Mouse (Mus musculus) limb, embryonic 14.5 days (tissue): ENCODE data around the gene Dennd1b. TPM values are rescaled to one million over a fixed set of nuclear protein-coding genes. Genes with fewer than 3 reads are reported as not detected.

Experiments used
- ATAC-seq: fragments of 200-750 bp; cut with Nextera tagmentation; 2 replicates; pipeline ENCODE4 v1.8.0; 2017; ENCODE audit warnings: low read depth, moderate number of reproducible peaks, moderate TSS enrichment; ENCODE audit not compliant: low FRiP score
- DNase-seq: peaks from one replicate; pipeline ENCODE4 v3.0.0-alpha.2; 2015; ENCODE audit warnings: low spot score
- H3K27ac ChIP-seq: fragments of 300-500 bp; sonication (generic); replicated peaks from 2 replicates; pipeline ENCODE4 v1.5.1; 2014; ENCODE audit warnings: low read depth, mild to moderate bottlenecking, low read length, moderate library complexity, mixed read lengths
- H3K27me3 ChIP-seq: fragments of 300-500 bp; sonication (generic); 2 replicates; pipeline ENCODE4 v1.6.1; 2014; ENCODE audit warnings: low read length, mixed read lengths; ENCODE audit not compliant: control insufficient read depth, insufficient read depth
- H3K36me3 ChIP-seq: fragments of 300-500 bp; sonication (generic); 2 replicates; pipeline ENCODE4 v1.6.1; 2014; ENCODE audit warnings: mild to moderate bottlenecking, low read length, moderate library complexity, mixed read lengths; ENCODE audit not compliant: control insufficient read depth, insufficient read depth
- H3K4me1 ChIP-seq: fragments of 300-500 bp; sonication (generic); 2 replicates; pipeline ENCODE4 v1.6.1; 2014; ENCODE audit warnings: antibody characterized with exemption, low read length, mixed read lengths; ENCODE audit not compliant: control insufficient read depth, insufficient read depth
- H3K4me2 ChIP-seq: fragments of 300-500 bp; sonication (generic); replicated peaks from 2 replicates; pipeline ENCODE4 v1.6.1; 2014; ENCODE audit warnings: low read depth, mild to moderate bottlenecking, low read length, moderate library complexity; ENCODE audit not compliant: severe bottlenecking
- H3K4me3 ChIP-seq: fragments of 300-500 bp; sonication (generic); replicated peaks from 2 replicates; pipeline ENCODE4 v1.5.1; 2014; ENCODE audit warnings: low read length
- H3K9ac ChIP-seq: fragments of 300-500 bp; sonication (generic); 2 replicates; pipeline ENCODE4 v1.6.1; 2014; ENCODE audit warnings: mild to moderate bottlenecking, low read depth, low read length, moderate library complexity; ENCODE audit not compliant: severe bottlenecking
- H3K9me3 ChIP-seq: fragments of 300-500 bp; sonication (generic); 2 replicates; pipeline ENCODE4 v1.6.1; 2016; ENCODE audit warnings: low read length; ENCODE audit not compliant: control insufficient read depth
- POLR2A ChIP-seq: fragments of 200-500 bp; IDR thresholded peaks from 2 replicates; pipeline ENCODE4 v1.8.0; 2012; ENCODE audit warnings: inconsistent platforms, mild to moderate bottlenecking, moderate library complexity, borderline replicate concordance; ENCODE audit not compliant: insufficient read depth, insufficient read length; ENCODE audit errors: extremely low read depth
- WGBS: fragments of 180-500 bp; shearing (Covaris S2); extraction: QIAGEN DNeasy Blood & Tissue Kit; methylation state at CpG from one replicate; pipeline ENCODE4 v1.1.7; 2014; 5-methylcytosine and 5-hydroxymethylcytosine counted together
- polyA plus RNA-seq, 2 experiments: library from polyadenylated mRNA; depleted of rRNA in 1 of 2; stranded (reverse) in 1 of 2; unstranded in 1 of 2; fragments of >200 nt; fragmentation: Nextera tagmentation in 1 of 2; extraction: Ambion mirVana in 1 of 2; gene quantifications; 2 replicates each; pipeline versions ENCODE4 v1.2.1 to v1.2.3; 2012 to 2014

The Dennd1b gene
- polyA plus RNA-seq, 2 experiments = 3.0 to 7.2 TPM

- Histone ChIP-seq H3K4me2 (no peak overlapping the region), H3K4me3 (no peak overlapping the region), H3K9ac (no peak overlapping the region), H3K27ac (no peak overlapping the region), H3K9me3 (no peaks in the 10 kb centered on the region), H3K27me3 (no peaks in the 10 kb centered on the region), H3K36me3 (no peaks in the 10 kb centered on the region), H3K4me1 (no peaks in the 10 kb centered on the region)
- ATAC-seq = no peak
- WGBS = 81% methylated on average over 6 of the region's 6 CpGs
- no peak for DNase-seq
- TF ChIP-seq POLR2A = no peak
These were observed 25.4 kb upstream of the Dennd1b start for GRCm38 (mm10) chr1:138937686-138938370.

DNA sequence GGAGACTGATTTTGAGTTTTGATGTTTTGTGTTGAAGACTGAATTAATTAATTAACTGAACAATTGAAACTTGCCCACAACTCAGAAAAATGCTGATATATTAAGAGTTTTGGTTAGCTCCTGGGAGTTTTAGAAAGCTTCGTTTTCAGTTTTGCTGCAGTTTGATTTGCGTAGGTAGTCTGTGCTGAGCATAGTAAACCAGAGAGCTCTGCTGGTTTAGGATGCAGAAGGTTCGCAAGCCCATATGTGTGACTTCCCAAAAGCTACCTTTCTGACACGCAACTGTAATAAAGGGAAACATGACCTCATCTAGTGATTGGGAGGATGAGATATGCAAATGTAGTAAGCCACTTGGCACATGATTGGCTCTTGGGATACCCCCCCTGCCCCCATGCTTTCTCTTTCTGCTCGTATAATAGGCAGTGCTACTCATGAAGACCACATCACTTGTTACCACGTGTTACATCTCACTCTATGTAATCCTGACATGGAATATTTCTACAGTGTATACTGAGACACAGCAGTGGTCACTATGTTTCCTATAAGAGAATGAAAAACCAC is 23.6 kb upstream of the Dennd1b start:
- Histone ChIP-seq H3K4me3 (no peak overlapping the region), H3K9me3 (no peaks in the 10 kb centered on the region), H3K4me2 (no peak overlapping the region), H3K4me1 (no peaks in the 10 kb centered on the region), H3K27me3 (no peaks in the 10 kb centered on the region), H3K9ac (no peak overlapping the region), H3K27ac (no peak overlapping the region), H3K36me3 (no peaks in the 10 kb centered on the region)
- 57% methylated on average over 6 of the region's 6 CpGs for WGBS
- TF ChIP-seq POLR2A = no peak
- DNase-seq (no peak), ATAC-seq (no peak)

- no peak for TF ChIP-seq POLR2A
- DNase-seq (no peak), ATAC-seq (no peak)
- H3K9ac ChIP-seq = no peak overlapping the region
- H3K27ac ChIP-seq = no peak overlapping the region
- no peaks in the 10 kb centered on the region for H3K36me3 ChIP-seq
- WGBS = 89% methylated on average over 8 of the region's 8 CpGs
- no peaks in the 10 kb centered on the region for H3K4me1 ChIP-seq
- H3K27me3 ChIP-seq = no peaks in the 10 kb centered on the region
- H3K9me3 ChIP-seq = no peaks in the 10 kb centered on the region
- H3K4me3 ChIP-seq = no peak overlapping the region
- no peak overlapping the region for H3K4me2 ChIP-seq
These were observed 22.8 kb upstream of the Dennd1b start for GRCm38 (mm10) chr1:138940407-138940806.

- Histone ChIP-seq H3K4me2 (no peak overlapping the region), H3K4me1 (no peaks in the 10 kb centered on the region), H3K27ac (no peak overlapping the region), H3K9ac (no peak overlapping the region), H3K36me3 (no peaks in the 10 kb centered on the region), H3K4me3 (no peak overlapping the region), H3K27me3 (no peaks in the 10 kb centered on the region), H3K9me3 (no peaks in the 10 kb centered on the region)
- no peak for ATAC-seq
- TF ChIP-seq POLR2A = no peak
- DNase-seq = no peak
These were observed 11.1 kb upstream of the Dennd1b start for GRCm38 (mm10) chr1:138952173-138952572.

DNA sequence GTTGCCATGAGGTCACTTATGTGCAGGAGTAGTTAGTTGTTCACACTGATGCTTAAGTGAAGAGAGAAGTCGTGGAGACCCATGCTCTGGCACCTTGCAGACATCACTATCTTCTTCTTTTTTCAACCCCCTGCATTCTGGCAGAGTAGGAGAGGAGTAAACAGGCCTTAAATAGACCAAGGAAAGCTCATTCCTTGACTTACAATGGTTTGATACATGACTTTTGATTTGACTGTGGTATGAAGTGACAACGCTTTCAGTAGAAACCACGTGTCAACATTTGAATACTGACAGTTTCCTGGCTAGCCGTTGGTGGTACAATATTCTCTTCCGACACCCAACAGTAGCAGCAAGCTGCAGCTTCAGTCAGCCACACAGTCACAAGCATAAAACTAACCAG is 8.3 kb upstream of the Dennd1b start:
- Histone ChIP-seq H3K9me3 (no peaks in the 10 kb centered on the region), H3K27me3 (no peaks in the 10 kb centered on the region), H3K9ac (no peak overlapping the region), H3K4me1 (no peaks in the 10 kb centered on the region), H3K36me3 (no peaks in the 10 kb centered on the region), H3K4me2 (no peak overlapping the region), H3K27ac (no peak overlapping the region), H3K4me3 (no peak overlapping the region)
- DNase-seq = no peak
- no peak for ATAC-seq
- 88% methylated on average over 5 of the region's 5 CpGs for WGBS
- no peak for TF ChIP-seq POLR2A
